Mouse (Mus musculus) bone marrow macrophage, adult 2 months (primary cell): Measurements from ENCODE around the gene Mettl24. TPM values are rescaled to one million over a fixed set of nuclear protein-coding genes. Genes with fewer than 3 reads are reported as not detected.
"Not testable (repeated sequence)": the region's sequence is repeated elsewhere in the genome, so short reads cannot be mapped to it uniquely, and the experiment has no call there.

Experiments used
- H3K27ac ChIP-seq: 2 replicates; pipeline ENCODE4 v1.5.1; 2012; ENCODE audit warnings: low read depth, low read length; ENCODE audit not compliant: insufficient read depth
- H3K4me1 ChIP-seq: 2 replicates; pipeline ENCODE4 v1.6.1; 2012; ENCODE audit warnings: low read length; ENCODE audit not compliant: control insufficient read depth, insufficient read depth
- H3K4me3 ChIP-seq: 2 replicates; pipeline ENCODE4 v1.5.1; 2012; ENCODE audit warnings: mild to moderate bottlenecking, low read length, moderate library complexity; ENCODE audit not compliant: insufficient read depth
- CTCF ChIP-seq: IDR thresholded peaks from 2 replicates; pipeline ENCODE4 v1.5.1; 2012; ENCODE audit warnings: low read depth, mild to moderate bottlenecking, low read length, moderate library complexity
- POLR2A ChIP-seq: IDR thresholded peaks from 2 replicates; pipeline ENCODE4 v1.6.1; 2012; ENCODE audit warnings: mild to moderate bottlenecking, low read depth, low read length, borderline replicate concordance
- polyA plus RNA-seq: library from polyadenylated mRNA; stranded (reverse); fragments of >200 nt; gene quantifications from 2 replicates; pipeline ENCODE4 v1.2.4, GENCODE M21; 2012; ENCODE audit not compliant: missing spikeins, insufficient read depth, insufficient read length

The Mettl24 gene
- polyA plus RNA-seq, 1 experiment, result not detected

DNA sequence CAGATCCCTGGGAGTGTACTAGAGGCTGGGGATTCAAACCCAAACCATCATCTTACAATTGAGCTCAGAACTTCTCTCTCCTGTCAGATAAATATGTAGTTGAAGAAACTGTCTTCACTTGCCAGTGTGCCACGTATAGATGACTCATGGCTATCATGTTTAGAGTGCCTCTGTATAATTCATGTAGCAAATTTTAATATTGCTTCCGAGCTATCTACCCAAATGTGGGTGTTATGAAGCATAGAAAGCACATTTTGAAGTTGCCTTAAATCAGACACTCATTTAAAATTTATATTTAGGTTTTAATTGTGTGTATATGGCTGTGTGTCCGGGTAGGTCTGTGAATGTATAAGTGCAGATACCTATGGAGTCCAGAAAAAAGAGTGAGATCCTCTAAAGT lies 109.0 kb downstream of the Mettl24 start:
- H3K27ac ChIP-seq, result no peak overlapping the region
- H3K4me1 ChIP-seq, result no peaks in the 10 kb centered on the region
- TF ChIP-seq POLR2A (no peak), CTCF (no peak)
- no peak overlapping the region for H3K4me3 ChIP-seq

DNA sequence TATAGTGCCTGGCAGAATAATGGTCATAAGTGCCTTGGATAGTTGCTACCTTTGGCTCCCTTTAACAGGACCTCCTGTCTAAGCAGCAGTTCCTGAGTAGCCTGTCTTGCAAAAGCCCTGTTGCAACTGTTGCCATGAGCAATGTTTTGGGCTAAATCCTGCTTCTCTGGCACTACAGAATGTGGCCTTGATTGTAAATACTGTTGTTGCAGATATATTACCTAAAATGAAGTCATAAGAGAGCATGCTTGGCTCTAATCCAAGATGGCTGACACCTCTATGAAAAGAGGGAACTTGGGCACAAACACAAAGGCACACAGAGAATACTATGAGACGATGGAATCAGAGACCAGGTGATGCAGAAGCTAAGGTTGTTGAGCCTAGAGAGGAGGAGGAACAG lies 122.1 kb downstream of the Mettl24 start:
- Histone ChIP-seq H3K27ac (no peak overlapping the region), H3K4me1 (no peaks in the 10 kb centered on the region), H3K4me3 (no peak overlapping the region)
- TF ChIP-seq CTCF (no peak), POLR2A (no peak)

GRCm38 (mm10) chr10:40806221-40806620 lies 123.1 kb downstream of the Mettl24 start:
- Histone ChIP-seq H3K4me3 (no peak overlapping the region), H3K4me1 (no peaks in the 10 kb centered on the region), H3K27ac (no peak overlapping the region)
- TF ChIP-seq POLR2A (no peak), CTCF (no peak)

DNA sequence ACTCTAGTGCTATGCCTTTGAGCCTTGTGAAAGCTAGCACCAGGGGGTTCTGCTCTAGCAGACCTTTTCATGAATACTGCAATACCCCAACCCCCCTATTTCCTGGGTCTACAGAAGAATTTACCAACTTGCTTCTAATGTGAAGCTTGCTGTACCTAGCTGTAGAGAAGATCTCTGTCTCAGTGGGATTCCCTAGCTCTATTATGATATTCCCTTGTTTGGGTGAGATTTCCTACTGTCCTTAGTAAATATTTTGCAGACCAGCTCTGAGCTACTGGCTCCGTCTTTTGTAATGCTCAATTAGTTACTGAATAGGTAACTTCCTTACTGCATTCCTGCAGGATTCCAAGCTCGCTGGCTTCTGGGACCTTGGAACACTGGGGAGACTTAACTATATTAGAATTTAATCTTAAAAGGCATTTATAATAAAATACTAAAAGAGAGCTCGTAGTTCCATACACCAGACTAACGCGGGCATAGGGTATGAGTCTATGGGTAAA lies 126.4 kb downstream of the Mettl24 start:
- not testable (repeated sequence) for H3K4me3 ChIP-seq, H3K27ac ChIP-seq, H3K4me1 ChIP-seq

DNA sequence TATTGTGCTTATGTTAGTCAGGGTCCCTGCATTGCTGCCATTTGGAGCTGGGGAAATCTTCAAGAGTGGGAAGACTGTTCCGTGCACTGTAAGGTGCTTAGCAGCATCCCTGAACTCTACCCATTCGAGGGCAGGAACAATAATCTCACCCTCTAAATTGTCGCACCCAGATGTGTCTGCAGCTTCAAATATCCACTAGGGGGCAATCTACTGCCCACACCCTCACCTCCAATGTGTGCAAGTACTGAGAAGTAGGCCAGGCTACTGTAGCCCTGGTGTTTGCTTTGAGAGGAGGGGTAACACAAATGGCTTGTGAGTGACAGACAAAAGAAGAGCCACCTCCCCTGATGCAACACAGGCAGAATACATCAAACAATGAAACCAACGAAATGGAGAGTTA lies 130.5 kb downstream of the Mettl24 start:
- H3K4me1 ChIP-seq, result no peaks in the 10 kb centered on the region
- TF ChIP-seq POLR2A (no peak), CTCF (peak; percentile 35; the same call in 1 of the 2 replicates)
- H3K27ac ChIP-seq, result no peak overlapping the region
- no peak overlapping the region for H3K4me3 ChIP-seq

GRCm38 (mm10) chr10:40816471-40816870 lies 133.4 kb downstream of the Mettl24 start:
- Histone ChIP-seq H3K27ac (no peak overlapping the region), H3K4me3 (no peak overlapping the region), H3K4me1 (no peaks in the 10 kb centered on the region)
- TF ChIP-seq CTCF (no peak), POLR2A (no peak)

DNA sequence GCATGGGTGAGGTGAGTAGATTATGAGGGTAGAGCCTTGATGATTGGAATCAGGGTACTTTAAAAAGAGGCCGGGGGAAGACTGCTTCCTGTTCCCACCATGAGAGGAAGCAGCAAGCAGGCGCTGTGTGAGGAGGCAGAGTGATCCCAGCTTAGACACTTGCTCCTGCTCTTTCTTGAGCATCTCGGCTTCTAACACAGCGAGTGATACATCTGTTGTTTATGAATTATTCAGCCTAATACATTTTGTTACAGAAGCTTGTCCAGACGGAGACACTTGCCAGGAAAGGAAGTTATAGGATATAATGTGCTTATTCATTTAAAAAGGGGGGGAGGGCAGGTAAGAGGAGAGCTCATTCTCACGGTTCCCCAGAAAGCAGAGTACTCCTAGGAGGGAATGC lies 142.9 kb downstream of the Mettl24 start:
- Histone ChIP-seq H3K4me1 (no peaks in the 10 kb centered on the region), H3K4me3 (no peak overlapping the region), H3K27ac (no peak overlapping the region)
- no peak for TF ChIP-seq POLR2A
- TF ChIP-seq CTCF, result no peak

DNA sequence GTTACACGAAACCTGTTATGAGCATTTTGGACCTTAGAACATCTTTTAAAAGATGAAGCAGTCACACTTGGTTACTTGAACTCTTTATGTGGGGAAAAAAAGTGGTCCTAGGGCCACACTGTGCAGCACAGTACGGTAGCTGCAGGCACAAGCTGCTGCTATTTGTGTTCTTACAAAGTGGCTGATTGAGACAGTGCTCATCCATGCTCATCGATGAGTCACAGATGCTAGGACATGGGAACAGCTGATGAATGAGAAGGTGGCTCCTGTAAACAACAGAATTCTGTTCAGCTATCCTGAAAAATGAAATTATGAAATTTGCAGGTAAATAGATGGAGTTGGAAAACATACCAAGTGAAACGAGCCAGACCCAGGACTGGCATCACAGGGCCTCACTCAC lies 144.6 kb downstream of the Mettl24 start:
- H3K27ac ChIP-seq, result no peak overlapping the region
- H3K4me3 ChIP-seq, result no peak overlapping the region
- TF ChIP-seq CTCF, result no peak
- TF ChIP-seq POLR2A, result no peak
- no peaks in the 10 kb centered on the region for H3K4me1 ChIP-seq

DNA sequence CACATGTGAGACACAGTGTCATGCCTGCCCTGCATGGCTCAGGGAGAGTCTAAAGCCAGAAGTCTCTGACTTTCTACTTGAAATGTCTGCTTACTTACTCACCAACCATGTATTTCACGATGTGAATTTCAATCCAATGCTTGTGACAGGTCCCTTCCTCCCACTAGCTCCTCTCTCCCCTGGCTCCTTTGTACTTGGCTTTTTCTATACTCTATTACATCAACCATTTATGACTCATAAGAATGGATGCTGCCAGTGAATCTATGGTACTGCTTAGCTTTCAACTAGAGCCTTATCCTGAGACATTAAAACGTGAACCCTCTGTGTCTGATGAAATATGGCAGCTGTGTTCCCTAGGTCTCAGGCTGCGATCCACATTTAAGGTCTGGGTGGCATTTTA lies 147.2 kb downstream of the Mettl24 start:
- TF ChIP-seq POLR2A (no peak), CTCF (no peak)
- no peaks in the 10 kb centered on the region for H3K4me1 ChIP-seq
- H3K4me3 ChIP-seq, result no peak overlapping the region
- no peak overlapping the region for H3K27ac ChIP-seq

DNA sequence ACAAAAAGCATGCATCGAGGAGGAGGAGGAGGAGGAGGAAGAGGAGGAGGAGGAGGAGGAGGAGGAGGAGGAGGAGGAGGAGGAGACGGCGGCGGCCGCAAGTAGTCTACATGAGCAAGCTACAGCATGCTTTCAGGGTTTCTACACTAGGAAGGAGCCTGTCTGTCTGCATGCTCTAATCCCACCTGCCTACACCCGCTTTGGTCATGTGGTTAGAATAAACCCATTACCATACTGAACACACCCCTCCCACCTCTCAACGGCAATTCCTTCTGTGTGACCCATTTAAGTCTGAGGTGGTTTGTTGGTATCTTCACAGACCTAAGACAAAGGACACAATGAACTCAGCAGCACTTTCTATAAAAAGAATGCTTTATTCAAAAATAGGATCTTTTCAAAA lies 148.2 kb downstream of the Mettl24 start:
- no peak overlapping the region for H3K4me3 ChIP-seq
- no peaks in the 10 kb centered on the region for H3K4me1 ChIP-seq
- no peak for TF ChIP-seq CTCF
- no peak for TF ChIP-seq POLR2A
- no peak overlapping the region for H3K27ac ChIP-seq

GRCm38 (mm10) chr10:40840086-40840485 lies 157.0 kb downstream of the Mettl24 start:
- no peaks in the 10 kb centered on the region for H3K4me1 ChIP-seq
- H3K27ac ChIP-seq, result no peak overlapping the region
- H3K4me3 ChIP-seq, result no peak overlapping the region
- TF ChIP-seq POLR2A (no peak), CTCF (no peak)

DNA sequence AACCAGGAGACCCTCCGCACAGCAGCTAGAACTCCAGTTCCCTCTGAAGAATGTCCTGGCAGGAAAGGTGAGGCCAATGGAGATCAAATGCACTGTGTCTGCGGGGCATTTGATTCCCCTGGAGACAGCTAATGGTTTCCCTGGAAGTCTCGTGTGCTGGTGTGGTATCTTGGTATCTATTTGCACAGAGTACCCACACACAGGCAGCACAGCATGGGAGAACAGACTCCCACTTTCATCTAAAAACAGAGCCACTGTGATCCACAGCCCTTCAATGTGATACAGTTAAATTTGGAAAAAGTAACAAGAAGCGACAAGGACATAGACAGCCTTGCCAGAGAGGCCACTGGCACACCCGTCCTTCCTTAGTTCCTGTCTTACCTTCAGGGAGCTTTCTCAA lies 160.8 kb downstream of the Mettl24 start:
- H3K4me3 ChIP-seq, result no peak overlapping the region
- H3K27ac ChIP-seq, result no peak overlapping the region
- peaks cover 17% of the 10 kb centered on the region for H3K4me1 ChIP-seq
- TF ChIP-seq POLR2A (no peak), CTCF (no peak)
